Mouse (Mus musculus): ENCODE results near the gene Orc5. TPM values are rescaled to one million over a fixed set of nuclear protein-coding genes. Genes with fewer than 3 reads are reported as not detected.

Orc5 gene
- polyA plus RNA-seq, 1 experiment from 2014 or later = 48.0 TPM

Other genes starting within 250 kb of the Orc5 start
- gene Reln, start 205.7 kb downstream of the Orc5 start, polyA plus RNA-seq (2014; fragmentation: Nextera tagmentation; extraction: Ambion mirVana) = 13.8 and 15.1 TPM in 2 replicates
- 0.25 and 0.28 TPM in 2 replicates for gene Lhfpl3, start 195.6 kb upstream of the Orc5 start, polyA plus RNA-seq (2014; fragmentation: Nextera tagmentation; extraction: Ambion mirVana)

All from forebrain, embryonic 11.5 days (tissue).